Mouse (Mus musculus) frontal cortex, adult 2 months (tissue): ENCODE data around the gene Cfap69. TPM values are rescaled to one million over a fixed set of nuclear protein-coding genes. Genes with fewer than 3 reads are reported as not detected.

Experiments used
- polyA plus RNA-seq: library from polyadenylated mRNA; depleted of rRNA; stranded (reverse); fragments of >200 nt; gene quantifications from 2 replicates; pipeline ENCODE4 v1.2.3, GENCODE M21; 2012; rRNA removed

The Cfap69 gene
- polyA plus RNA-seq, 1 experiment: 27.5 TPM

Other genes starting within 250 kb of the Cfap69 start
- gene Cdk14, start 243.9 kb downstream of the Cfap69 start, polyA plus RNA-seq: 112 and 113 TPM in 2 replicates
- 0.32 TPM in 1 of 2 replicates, not detected in the other for gene 1700015F17Rik, start 185.1 kb downstream of the Cfap69 start, polyA plus RNA-seq
- gene Cldn12, start 149.3 kb downstream of the Cfap69 start, polyA plus RNA-seq: 46.2 and 47.0 TPM in 2 replicates
- 9.5 and 11.2 TPM in 2 replicates for gene Gtpbp10, start 104.7 kb downstream of the Cfap69 start, polyA plus RNA-seq
- gene Gm8773, start 90.4 kb downstream of the Cfap69 start, polyA plus RNA-seq: 0.06 and 0.11 TPM in 2 replicates
- gene Steap2, start 30.3 kb upstream of the Cfap69 start, polyA plus RNA-seq: 9.1 and 10.0 TPM in 2 replicates
- 0.40 and 0.76 TPM in 2 replicates for gene Steap1, start 85.1 kb upstream of the Cfap69 start, polyA plus RNA-seq